10 mouse cellular contexts compared by ENCODE assay signal in genomic region chr2:3422548-3422947, GRCm38 (mm10). TPM values are rescaled to one million over a fixed set of nuclear protein-coding genes. Genes with fewer than 3 reads are reported as not detected.
DNase-seq lines count a peak whose midpoint lies in the region; ATAC-seq and TF ChIP-seq lines count a peak whose summit lies in the region.
"Had no signal": no experiment of that assay in that cellular context is flagged by ENCODE, and none has a peak within 500 bp of the region (broad histone marks: within the 10 kb centered on the region; RNA-seq: fewer than 3 reads in every experiment).

Gene Meig1 (minus strand): TSS chr2:3422648.

- no peak within 1 kb of the TSS for H3K9ac ChIP-seq in heart, embryonic 16.5 days (ENCODE audit: low read length)
- H3K9ac ChIP-seq in heart, embryonic 12.5 days, result no peak within 1 kb of the TSS
- H3K9ac ChIP-seq in liver, embryonic 13.5 days, result peak within 1 kb of the TSS; percentile 66
- no peak within 1 kb of the TSS for H3K9ac ChIP-seq in kidney, embryonic 14.5 days (ENCODE audit: low read depth, low read length)

- TF ChIP-seq CTCF in thymus, adult 2 months (IDR thresholded peaks at IDR 0.05; ENCODE audit: borderline replicate concordance, control insufficient read depth, extremely low read depth, insufficient read depth, low read length, poor library complexity), result no peak

- H3K4me1 ChIP-seq in heart, embryonic 16.5 days (ENCODE audit: control insufficient read depth, insufficient read depth, low read length), result peaks cover 6% of the 10 kb centered on the region; the same call in 1 of the 2 replicates
- H3K4me1 ChIP-seq in heart, embryonic 12.5 days (replicated peaks), result peaks cover 8% of the 10 kb centered on the region; the same call in 1 of the 2 replicates
- peaks cover 2% of the 10 kb centered on the region; the same call in 1 of the 2 replicates for H3K4me1 ChIP-seq in thymus, adult 2 months (replicated peaks; ENCODE audit: control insufficient read depth, insufficient read depth, low read length)
- H3K4me1 ChIP-seq in liver, embryonic 13.5 days (replicated peaks), result peaks cover 24% of the 10 kb centered on the region
- H3K4me1 ChIP-seq in kidney, embryonic 14.5 days (ENCODE audit: control insufficient read depth, insufficient read depth, low read length), result peaks cover 5% of the 10 kb centered on the region; the same call in 1 of the 2 replicates

- DNase-seq in thymus, adult 2 months, result no peak
- no peak for DNase-seq in thymus, postnatal 4 days
- DNase-seq in liver, embryonic 13.5 days, result no peak
- DNase-seq in urinary bladder, adult 18-20 months (ENCODE audit: low spot score in 2 of 2), result no peak
- no peak for DNase-seq in B cell, adult 2 months
- DNase-seq: kidney, postnatal 4 days; lung, postnatal 36 days had no signal

- peak within 1 kb of the TSS; percentile 9; the same call in 1 of the 2 replicates for H3K27ac ChIP-seq in heart, embryonic 16.5 days (ENCODE audit: low read length)
- H3K27ac ChIP-seq in heart, embryonic 12.5 days (ENCODE audit: poor library complexity, severe bottlenecking), result no peak within 1 kb of the TSS
- H3K27ac ChIP-seq in thymus, adult 2 months (ENCODE audit: control insufficient read depth, insufficient read depth, low read length), result peak within 1 kb of the TSS; percentile 35; the same call in 1 of the 2 replicates
- H3K27ac ChIP-seq in liver, embryonic 13.5 days, result peak within 1 kb of the TSS; percentile 12; the same call in 1 of the 2 replicates
- H3K27ac ChIP-seq in kidney, embryonic 14.5 days (ENCODE audit: low read depth, low read length), result no peak within 1 kb of the TSS

- H3K27me3 ChIP-seq in heart, embryonic 16.5 days (ENCODE audit: control insufficient read depth, insufficient read depth, low read length), result 0 out of 2 replicates have a peak, but pooled peaks cover 6% of the 10 kb centered on the region
- peaks cover 10% of the 10 kb centered on the region for H3K27me3 ChIP-seq in heart, embryonic 12.5 days (replicated peaks)
- H3K27me3 ChIP-seq in thymus, adult 2 months (ENCODE audit: control insufficient read depth, insufficient read depth, low read length), result no peaks in the 10 kb centered on the region; the same call in 1 of the 2 replicates
- peaks cover 13% of the 10 kb centered on the region; the same call in 1 of the 2 replicates for H3K27me3 ChIP-seq in liver, embryonic 13.5 days
- H3K27me3 ChIP-seq in kidney, embryonic 14.5 days (ENCODE audit: control insufficient read depth, insufficient read depth, low read length), result peaks cover 3% of the 10 kb centered on the region; the same call in 1 of the 2 replicates

- peak within 1 kb of the TSS; percentile 88 for H3K4me2 ChIP-seq in heart, embryonic 16.5 days (ENCODE audit: low read depth, low read length)
- no peak within 1 kb of the TSS for H3K4me2 ChIP-seq in heart, embryonic 12.5 days
- peak within 1 kb of the TSS; percentile 71 for H3K4me2 ChIP-seq in liver, embryonic 13.5 days
- H3K4me2 ChIP-seq in kidney, embryonic 14.5 days (replicated peaks; ENCODE audit: low read depth, low read length), result no peak within 1 kb of the TSS

- peak within 1 kb of the TSS; percentile 85 for H3K4me3 ChIP-seq in heart, embryonic 16.5 days (ENCODE audit: low read length)
- no peak within 1 kb of the TSS for H3K4me3 ChIP-seq in heart, embryonic 12.5 days
- H3K4me3 ChIP-seq in thymus, adult 2 months (ENCODE audit: control insufficient read depth, insufficient read depth, low read length), result no peak within 1 kb of the TSS
- H3K4me3 ChIP-seq in liver, embryonic 13.5 days (replicated peaks), result peak within 1 kb of the TSS; percentile 70
- no peak within 1 kb of the TSS for H3K4me3 ChIP-seq in kidney, embryonic 14.5 days (ENCODE audit: low read length)

- 65% methylated on average over 3 of the region's 3 CpGs for WGBS in heart, embryonic 16.5 days
- 60% methylated on average over 3 of the region's 3 CpGs for WGBS in heart, embryonic 12.5 days
- 92% methylated on average over 3 of the region's 3 CpGs for WGBS in thymus, adult 2 months
- 55% methylated on average over 3 of the region's 3 CpGs for WGBS in liver, embryonic 13.5 days (ENCODE audit: insufficient replicate concordance)
- 62% methylated on average over 3 of the region's 3 CpGs for WGBS in kidney, embryonic 14.5 days

- no peaks in the 10 kb centered on the region for H3K9me3 ChIP-seq in heart, embryonic 16.5 days (replicated peaks; ENCODE audit: control insufficient read depth, low read length)
- no peaks in the 10 kb centered on the region for H3K9me3 ChIP-seq in heart, embryonic 12.5 days (replicated peaks)
- no peaks in the 10 kb centered on the region for H3K9me3 ChIP-seq in liver, embryonic 13.5 days (replicated peaks)
- H3K9me3 ChIP-seq in kidney, embryonic 14.5 days (ENCODE audit: control insufficient read depth, low read length), result no peaks in the 10 kb centered on the region

- ATAC-seq in heart, embryonic 16.5 days (replicated peaks; ENCODE audit: extremely low read depth, insufficient read depth, low FRiP score), result no peak
- ATAC-seq in heart, embryonic 12.5 days (ENCODE audit: insufficient number of reproducible peaks, low FRiP score), result no peak
- no peak for ATAC-seq in liver, embryonic 13.5 days (ENCODE audit: low read depth)
- ATAC-seq in kidney, embryonic 14.5 days (ENCODE audit: low FRiP score, low TSS enrichment), result no peak

- no peaks in the 10 kb centered on the region for H3K36me3 ChIP-seq in heart, embryonic 16.5 days (ENCODE audit: control insufficient read depth, insufficient read depth)
- H3K36me3 ChIP-seq in heart, embryonic 12.5 days, result no peaks in the 10 kb centered on the region
- no peaks in the 10 kb centered on the region; the same call in 1 of the 2 replicates for H3K36me3 ChIP-seq in thymus, adult 2 months (ENCODE audit: control insufficient read depth, insufficient read depth, low read length)
- H3K36me3 ChIP-seq in liver, embryonic 13.5 days, result no peaks in the 10 kb centered on the region
- H3K36me3 ChIP-seq in kidney, embryonic 14.5 days (ENCODE audit: control insufficient read depth, insufficient read depth, low read length), result no peaks in the 10 kb centered on the region

- TF ChIP-seq POLR2A in thymus, adult 2 months (IDR thresholded peaks at IDR 0.05; ENCODE audit: control insufficient read depth, extremely low read depth, insufficient read depth, low read length, poor library complexity), result no peak

RNA-seq across cellular contexts. Expression of gene Meig1, which starts in this region (rescaled TPM):
- polyA plus RNA-seq in heart, embryonic 16.5 days (2015; fragmentation: Nextera tagmentation; extraction: Ambion mirVana), result 2.7 and 3.9 TPM in 2 replicates
- polyA plus RNA-seq in heart, embryonic 12.5 days (2016; fragmentation: Nextera tagmentation; extraction: Ambion mirVana), result not detected in 2 replicates
- polyA plus RNA-seq in thymus, adult 2 months (2012; rRNA removed), result 0.40 TPM in 1 of 2 replicates, not detected in the other
- polyA plus RNA-seq in liver, embryonic 13.5 days (2015; fragmentation: Nextera tagmentation; extraction: Ambion mirVana), result not detected in 2 replicates
- polyA plus RNA-seq in kidney, embryonic 14.5 days (2014; fragmentation: Nextera tagmentation; extraction: Ambion mirVana), result not detected in 2 replicates

Comparison
In these comparisons a context has a peak if more than half of its experiments do, and no peak if none do; other contexts are left out.
1. H3K27ac ChIP-seq: peak in heart, embryonic 16.5 days (single experiment), thymus, adult 2 months (single experiment) and liver, embryonic 13.5 days (single experiment); none in heart, embryonic 12.5 days (single experiment) and kidney, embryonic 14.5 days (single experiment).
2. H3K4me2 ChIP-seq: peak in heart, embryonic 16.5 days (single experiment) and liver, embryonic 13.5 days (single experiment); none in heart, embryonic 12.5 days (single experiment) and kidney, embryonic 14.5 days (single experiment).
3. H3K4me3 ChIP-seq: peak in heart, embryonic 16.5 days (single experiment) and liver, embryonic 13.5 days (single experiment); none in heart, embryonic 12.5 days (single experiment), thymus, adult 2 months (single experiment) and kidney, embryonic 14.5 days (single experiment).